Mouse (Mus musculus): ENCODE results near the gene Hmg20b. TPM values are rescaled to one million over a fixed set of nuclear protein-coding genes. Genes with fewer than 3 reads are reported as not detected.

Gene Hmg20b
- total RNA-seq, 2 experiments from 2014 or later, result 22.9 to 28.2 TPM

GRCm38 (mm10) chr10:81344421-81345161 is 5.7 kb downstream of the Hmg20b start:
- no peak for DNase-seq
- H3K27ac ChIP-seq, result no peak overlapping the region
- intact Hi-C loops (cut with DNase I), result no loop called here
- H3K4me3 ChIP-seq, result no peak overlapping the region
- TF ChIP-seq CTCF (IDR thresholded peaks at IDR 0.05), result peak; percentile 39

DNA sequence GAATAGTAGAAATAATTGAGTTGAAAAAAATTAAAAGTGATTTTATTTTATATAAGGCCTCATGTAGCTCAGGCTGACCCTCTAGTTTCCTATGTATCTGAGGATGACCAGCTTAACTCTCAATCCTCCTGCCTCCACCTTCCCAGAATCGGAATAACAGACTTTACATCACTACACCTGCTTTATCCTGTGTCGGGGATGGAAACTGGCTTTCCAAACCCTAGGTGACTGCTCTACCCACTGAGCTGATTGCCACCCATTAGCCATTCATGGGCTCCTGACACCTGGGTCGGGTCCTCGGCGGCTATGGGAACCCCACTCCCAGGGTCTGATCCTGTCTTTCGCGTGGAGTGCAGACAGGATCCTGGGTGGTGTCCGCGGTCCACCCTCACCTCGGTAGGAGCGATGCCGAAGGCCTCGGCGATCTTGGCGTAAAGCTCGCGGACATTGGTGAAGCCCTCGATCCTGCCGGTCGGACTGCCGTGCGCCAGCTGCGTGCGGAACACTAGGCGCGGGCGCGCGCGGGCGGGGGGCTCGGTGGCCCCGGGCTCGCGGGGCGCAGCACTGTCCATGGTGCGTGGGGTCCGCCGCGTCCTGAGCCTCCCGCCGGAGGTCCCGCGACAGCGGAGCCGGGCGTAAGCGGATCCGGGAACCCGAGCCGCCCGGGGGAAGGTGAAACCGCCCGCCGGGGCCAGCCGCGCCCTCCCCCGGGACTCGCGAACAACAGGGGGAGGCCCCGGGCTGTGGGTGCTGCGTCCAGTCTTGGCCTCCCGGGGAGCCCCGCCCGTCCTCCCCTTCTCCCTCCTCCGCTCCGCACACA is 7.4 kb downstream of the Hmg20b start, which contains the start of gene Gipc3:
Gene Gipc3 (minus strand): TSS at position 581 of the 820 bp plus-strand sequence.
- no peak for DNase-seq
- no peak for TF ChIP-seq CTCF (IDR thresholded peaks at IDR 0.05)
- intact Hi-C loops (cut with DNase I), result loop anchor here (2.0 kb wide), 1 partner anchor 18 kb away; no protein-coding TSS in a partner anchor
- peak within 1 kb of the TSS; percentile 78 for H3K4me3 ChIP-seq
- peak within 1 kb of the TSS; percentile 69 for H3K27ac ChIP-seq

- intact Hi-C loops (cut with DNase I), result loop anchor here (2.0 kb wide), 1 partner anchor 53 kb away; no protein-coding TSS in a partner anchor
- TF ChIP-seq CTCF (IDR thresholded peaks at IDR 0.05), result peak; percentile 90
- Histone ChIP-seq H3K4me3 (peak overlapping the region; percentile 22), H3K27ac (no peak overlapping the region)
- DNase-seq, result peak; percentile 79
These were observed 8.8 kb downstream of the Hmg20b start for GRCm38 (mm10) chr10:81341333-81341949.

GRCm38 (mm10) chr10:81340551-81341332 is 9.5 kb downstream of the Hmg20b start:
- DNase-seq, result no peak
- intact Hi-C loops (cut with DNase I), result loop anchor here (2.0 kb wide), 1 partner anchor 52 kb away; no protein-coding TSS in a partner anchor
- Histone ChIP-seq H3K27ac (no peak overlapping the region), H3K4me3 (no peak overlapping the region)
- no peak for TF ChIP-seq CTCF (IDR thresholded peaks at IDR 0.05)

- TF ChIP-seq CTCF (IDR thresholded peaks at IDR 0.05), result no peak
- H3K4me3 ChIP-seq, result no peak overlapping the region
- no peak for DNase-seq
- H3K27ac ChIP-seq, result no peak overlapping the region
- intact Hi-C loops (cut with DNase I), result no loop called here
These were observed 13.7 kb downstream of the Hmg20b start for GRCm38 (mm10) chr10:81336558-81336957.

DNA sequence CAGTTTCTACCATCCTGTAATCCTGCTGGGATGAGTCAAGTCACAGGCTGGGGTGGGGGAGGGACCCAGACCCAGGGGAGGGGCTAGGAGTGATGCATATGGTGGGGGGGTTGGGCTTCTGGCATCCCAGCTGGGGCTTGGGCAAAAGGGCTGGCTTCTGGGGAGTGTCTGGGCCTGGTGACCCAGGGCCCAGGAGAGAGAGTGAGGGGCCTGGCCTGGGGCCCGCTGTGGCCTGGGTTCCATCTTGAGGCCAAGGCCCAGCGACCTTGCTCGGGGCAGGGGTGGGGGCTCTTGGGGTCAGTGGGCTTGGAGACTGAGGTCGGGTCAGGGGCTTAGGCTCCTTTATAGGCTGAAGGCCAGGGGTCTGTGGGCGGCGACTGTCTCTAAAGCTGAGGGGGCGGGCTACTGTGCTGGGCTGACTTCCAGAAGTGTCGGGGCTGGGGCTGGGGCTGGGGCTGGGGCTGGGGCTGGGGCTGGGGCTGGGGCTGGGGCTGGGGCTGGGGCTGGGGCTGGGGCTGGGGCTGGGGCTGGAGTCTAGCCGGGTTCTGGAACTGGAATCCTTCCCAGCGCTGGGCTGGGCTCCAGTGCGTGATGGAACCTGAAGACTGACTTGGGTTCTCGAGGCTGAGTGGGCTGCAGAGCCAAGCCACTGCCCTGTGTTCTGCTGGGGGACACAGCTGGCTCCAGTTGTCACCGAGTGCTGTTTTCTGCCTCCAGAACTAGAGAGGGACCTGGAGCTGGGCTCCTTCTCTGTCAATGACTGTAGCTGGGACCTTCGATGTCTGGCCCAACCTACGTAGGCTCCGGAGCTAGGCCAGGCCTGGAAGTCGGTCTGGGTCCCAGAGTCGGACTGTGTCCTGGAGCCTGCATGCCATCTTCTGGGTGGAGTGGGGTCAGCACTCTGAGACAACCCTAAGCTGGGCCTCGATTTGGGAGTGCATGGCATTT is 14.6 kb downstream of the Hmg20b start:
- no peak for TF ChIP-seq CTCF (IDR thresholded peaks at IDR 0.05)
- H3K27ac ChIP-seq, result peak overlapping the region; percentile 3; the same call in 1 of the 2 replicates
- intact Hi-C loops (cut with DNase I), result no loop called here

GRCm38 (mm10) chr10:81334324-81334723 is 16.0 kb downstream of the Hmg20b start:
- no peak for TF ChIP-seq CTCF (IDR thresholded peaks at IDR 0.05)
- H3K4me3 ChIP-seq, result no peak overlapping the region
- intact Hi-C loops (cut with DNase I), result no loop called here
- no peak for DNase-seq
- no peak overlapping the region for H3K27ac ChIP-seq

More for the DNA sequence above, 14.6 kb downstream of the Hmg20b start:
- H3K4me3 ChIP-seq, result no peak overlapping the region
- peak; percentile 26 for DNase-seq

DNA sequence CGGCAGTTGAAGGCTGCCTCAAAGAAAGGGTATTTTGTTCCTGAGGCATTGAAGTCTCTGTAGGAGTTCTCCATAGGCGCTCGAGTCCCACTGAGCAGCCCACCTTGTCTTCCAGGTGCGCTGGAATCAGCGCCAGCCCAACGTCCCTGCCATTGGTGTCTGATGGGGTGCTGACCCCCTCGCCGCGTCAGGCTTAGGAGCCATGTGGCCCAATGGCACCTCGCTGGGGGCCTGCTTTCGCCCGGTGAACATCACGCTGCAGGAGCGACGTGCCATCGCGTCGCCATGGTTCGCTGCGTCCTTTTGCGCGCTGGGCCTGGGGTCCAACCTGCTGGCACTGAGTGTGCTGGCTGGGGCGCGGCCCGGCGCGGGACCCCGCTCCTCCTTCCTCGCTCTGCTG is 18.0 kb downstream of the Hmg20b start:
- DNase-seq, result no peak
- intact Hi-C loops (cut with DNase I), result no loop called here
- TF ChIP-seq CTCF (IDR thresholded peaks at IDR 0.05), result no peak
- Histone ChIP-seq H3K4me3 (no peak overlapping the region), H3K27ac (no peak overlapping the region)

- H3K27ac ChIP-seq, result peak overlapping the region; percentile 76
- peak; percentile 58 for DNase-seq
- TF ChIP-seq CTCF (IDR thresholded peaks at IDR 0.05), result no peak
- H3K4me3 ChIP-seq, result peak overlapping the region; percentile 7
- intact Hi-C loops (cut with DNase I), result no loop called here
These were observed 20.3 kb downstream of the Hmg20b start for GRCm38 (mm10) chr10:81330007-81330406.

DNA sequence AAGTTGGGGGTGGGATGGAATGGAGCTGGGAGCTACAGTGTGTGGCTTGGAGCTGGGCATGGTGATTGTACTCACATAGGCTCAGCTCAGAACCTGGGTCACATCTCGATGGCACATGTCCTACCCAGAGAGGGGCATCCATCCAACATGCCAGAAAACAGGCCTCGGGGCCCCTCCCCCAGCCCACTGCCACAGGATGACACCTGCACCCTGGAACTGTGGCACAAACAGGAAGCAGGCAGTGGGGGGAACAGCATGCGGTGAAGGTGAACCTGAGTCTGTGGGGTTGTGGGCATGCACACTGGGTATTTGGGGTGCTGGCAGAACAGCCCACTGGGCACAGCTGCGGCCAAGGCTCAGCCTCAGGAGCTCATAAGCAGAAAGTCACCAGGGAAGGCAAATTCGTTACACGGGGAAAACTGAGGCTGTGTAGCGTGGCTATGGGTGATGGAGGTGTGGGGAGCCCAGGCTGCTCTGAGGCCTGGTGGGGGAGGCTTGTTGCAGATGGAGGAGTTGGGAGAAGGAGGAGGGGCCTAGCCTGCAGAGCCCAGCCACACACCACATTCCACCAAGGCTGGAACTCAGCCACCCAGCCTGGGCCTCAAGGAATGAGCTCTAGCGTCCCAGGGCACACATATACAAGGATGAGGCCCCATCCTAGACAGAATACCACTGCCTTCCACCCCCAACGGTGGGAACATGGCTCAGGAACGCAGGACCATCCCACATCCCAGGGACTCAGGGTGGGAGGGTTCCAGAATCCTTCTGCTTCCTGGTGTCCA is 20.9 kb downstream of the Hmg20b start:
- DNase-seq, result peak; percentile 38
- intact Hi-C loops (cut with DNase I), result no loop called here
- Histone ChIP-seq H3K4me3 (peak overlapping the region; percentile 50), H3K27ac (peak overlapping the region; percentile 76)
- TF ChIP-seq CTCF (IDR thresholded peaks at IDR 0.05), result no peak
